Mouse (Mus musculus) bone marrow, adult 2 months (tissue): Measurements from ENCODE around the gene Atg2a. TPM values are rescaled to one million over a fixed set of nuclear protein-coding genes. Genes with fewer than 3 reads are reported as not detected.

Experiments used
- H3K27ac ChIP-seq: fragments of 200-500 bp; 2 replicates; pipeline ENCODE4 v1.5.1; 2012; ENCODE audit warnings: low read depth, mild to moderate bottlenecking, control low read depth, inconsistent platforms, low read length; ENCODE audit not compliant: control insufficient read depth, poor library complexity, insufficient read depth
- H3K4me1 ChIP-seq: fragments of 200-500 bp; 2 replicates; pipeline ENCODE4 v1.6.1; 2011; ENCODE audit warnings: low read length; ENCODE audit not compliant: control insufficient read depth, insufficient read depth
- H3K4me3 ChIP-seq: fragments of 200-500 bp; replicated peaks from 2 replicates; pipeline ENCODE3; 2011; ENCODE audit warnings: mild to moderate bottlenecking, low read depth, low read length, control low read depth; ENCODE audit not compliant: control insufficient read depth
- CTCF ChIP-seq: fragments of 200-500 bp; IDR thresholded peaks from 2 replicates; pipeline ENCODE4 v1.5.1; 2011; ENCODE audit warnings: low read length, control low read depth; ENCODE audit not compliant: control insufficient read depth, insufficient read depth
- POLR2A ChIP-seq: fragments of 200-500 bp; IDR thresholded peaks from 2 replicates; pipeline ENCODE4 v1.6.1; 2011; ENCODE audit warnings: low read depth, mild to moderate bottlenecking, control low read depth, low read length, borderline replicate concordance; ENCODE audit not compliant: control insufficient read depth
- whole genome bisulfite sequencing: fragments of 180-500 bp; shearing (Covaris S2); methylation state at CpG from one replicate; pipeline ENCODE4 v1.1.7; 2018; 5-methylcytosine and 5-hydroxymethylcytosine counted together
- polyA plus RNA-seq: library from polyadenylated mRNA; stranded (reverse); fragments of >200 nt; gene quantifications from 2 replicates; pipeline ENCODE4 v1.2.4, GENCODE M21; 2011; ENCODE audit warnings: low replicate concordance; ENCODE audit not compliant: missing spikeins, insufficient read depth, insufficient read length

The Atg2a gene
- polyA plus RNA-seq, 1 experiment = 36.4 TPM

DNA sequence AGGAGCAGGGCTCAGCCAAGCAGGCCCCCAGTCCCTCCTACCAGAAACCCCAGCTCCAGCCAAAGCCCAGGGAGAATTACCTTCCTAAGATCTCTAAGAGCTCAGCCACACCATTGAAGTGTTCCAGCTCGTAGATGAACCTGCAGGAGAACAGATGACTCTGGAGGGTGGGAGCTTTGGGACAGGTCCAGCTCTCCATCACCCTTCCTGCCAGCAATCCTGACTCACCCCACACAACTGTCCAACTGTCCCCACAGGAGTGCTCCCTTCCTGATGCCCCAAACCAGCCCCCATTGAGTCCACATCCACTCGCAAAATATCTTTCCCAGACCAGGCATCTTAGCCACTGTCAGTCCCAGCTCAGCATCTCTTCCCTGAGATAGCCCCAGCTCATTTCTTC lies 10.4 kb upstream of the Atg2a start:
- 86% methylated on average over 2 of the region's 2 CpGs for WGBS
- TF ChIP-seq CTCF (no peak), POLR2A (no peak)
- no peak overlapping the region for H3K4me3 ChIP-seq
- H3K27ac ChIP-seq = no peak overlapping the region
- no peaks in the 10 kb centered on the region for H3K4me1 ChIP-seq

GRCm38 (mm10) chr19:6233647-6234046 lies 7.8 kb upstream of the Atg2a start:
- no peak overlapping the region for H3K4me3 ChIP-seq
- WGBS = 69% methylated on average over 16 of the region's 16 CpGs
- peaks cover 2% of the 10 kb centered on the region; the same call in 1 of the 2 replicates for H3K4me1 ChIP-seq
- no peak overlapping the region for H3K27ac ChIP-seq
- TF ChIP-seq CTCF (no peak), POLR2A (0 out of 2 replicates have a peak, but pooled peaks have one; percentile 26)

DNA sequence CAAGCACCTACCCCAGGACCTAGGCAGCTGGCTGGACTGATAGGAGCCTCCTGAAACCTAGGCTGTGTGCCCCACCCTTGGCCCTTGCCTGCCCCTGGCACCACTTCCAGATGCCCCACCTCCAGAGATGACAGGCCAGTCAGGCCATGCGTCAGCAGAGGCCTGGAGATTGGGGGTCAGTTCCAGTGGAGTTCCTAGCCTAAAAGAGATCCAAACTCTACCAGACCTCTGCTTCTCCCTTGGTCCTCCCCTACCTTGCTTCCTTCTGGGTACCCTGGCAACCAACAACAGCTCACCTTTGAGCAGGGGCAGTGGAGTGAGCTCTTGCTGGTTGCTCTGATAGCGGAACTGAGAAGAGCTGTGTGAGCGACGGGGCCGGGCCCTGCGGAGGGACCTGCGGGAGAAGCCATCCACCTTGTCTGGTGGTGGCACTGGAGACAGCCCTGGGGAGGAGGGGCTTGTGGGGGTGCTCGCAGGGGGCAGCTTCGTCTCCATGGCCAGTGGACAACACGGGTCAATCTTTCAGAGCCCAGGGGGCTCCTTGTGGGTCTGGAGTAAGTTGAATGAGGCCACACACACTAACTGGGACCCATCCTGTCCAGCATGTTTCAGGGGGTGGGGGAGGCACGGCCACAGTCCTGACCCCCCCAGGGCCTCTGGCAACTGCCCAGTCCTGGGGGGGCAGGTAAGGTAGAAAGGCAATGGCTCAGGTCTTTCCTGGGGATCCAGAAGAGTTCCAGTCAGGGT lies 7.0 kb upstream of the Atg2a start:
- TF ChIP-seq CTCF = no peak
- TF ChIP-seq POLR2A = peak; percentile 61; the same call in 1 of the 2 replicates
- peak overlapping the region; percentile 83 for H3K27ac ChIP-seq
- H3K4me1 ChIP-seq = peaks cover 2% of the 10 kb centered on the region; the same call in 1 of the 2 replicates
- WGBS = 68% methylated on average over 11 of the region's 11 CpGs
- peak overlapping the region; percentile 65 for H3K4me3 ChIP-seq

GRCm38 (mm10) chr19:6235084-6236052 lies 6.1 kb upstream of the Atg2a start, which contains the start of gene Ppp2r5b:
Gene Ppp2r5b, minus strand, starts transcription at chr19:6235872.
- TF ChIP-seq CTCF (peak; percentile 32; the same call in 1 of the 2 replicates), POLR2A (peak; percentile 62; the same call in 1 of the 2 replicates)
- Histone ChIP-seq H3K27ac (peak within 1 kb of the TSS; percentile 94), H3K4me1 (peaks cover 2% of the 10 kb centered on the region; the same call in 1 of the 2 replicates), H3K4me3 (peak within 1 kb of the TSS; percentile 82)
- 11% methylated on average over 47 of the region's 48 CpGs for WGBS

DNA sequence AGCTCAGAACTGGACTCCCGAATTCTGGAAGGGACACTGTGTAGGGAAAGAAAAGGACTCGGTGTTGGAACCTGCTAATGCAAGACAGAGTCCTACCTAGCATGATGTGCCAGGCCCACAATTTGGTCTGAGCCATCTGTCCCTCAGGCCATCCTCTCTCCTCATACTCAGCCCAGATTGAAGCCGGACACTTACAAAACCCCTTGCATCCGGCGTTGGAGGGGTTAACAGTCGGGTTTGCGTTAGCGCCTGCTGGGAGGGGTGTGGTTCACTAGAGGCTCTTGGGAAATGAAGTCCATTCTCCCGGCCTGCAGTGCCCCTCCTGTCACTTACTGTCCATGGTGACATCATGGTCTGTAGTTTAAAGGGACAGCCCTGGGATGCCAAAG lies 5.4 kb upstream of the Atg2a start:
- WGBS = 0% methylated on average over 9 of the region's 9 CpGs
- Histone ChIP-seq H3K27ac (peak overlapping the region; percentile 94), H3K4me1 (peaks cover 2% of the 10 kb centered on the region; the same call in 1 of the 2 replicates), H3K4me3 (peak overlapping the region; percentile 82)
- TF ChIP-seq POLR2A = no peak
- TF ChIP-seq CTCF = no peak

DNA sequence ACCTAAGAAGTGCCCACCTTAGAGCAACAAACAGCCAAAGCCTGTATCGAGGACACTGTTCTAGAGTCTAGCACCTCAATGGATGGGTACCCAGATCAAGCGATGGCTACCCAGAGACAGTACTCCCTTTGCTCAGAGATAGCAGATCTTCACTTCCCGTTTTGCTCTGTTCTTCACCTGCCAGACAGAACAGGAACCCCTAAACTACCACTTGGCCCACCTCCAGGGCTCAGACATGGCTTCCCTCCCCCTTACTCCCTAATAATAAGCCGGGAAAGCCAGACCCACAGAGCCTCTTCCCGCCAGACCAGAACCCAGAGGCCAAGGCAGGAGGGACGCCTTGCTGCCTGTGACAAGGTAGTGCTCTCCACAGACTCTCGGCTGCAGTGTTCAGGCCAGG lies 4.6 kb upstream of the Atg2a start:
- 58% methylated on average over 7 of the region's 7 CpGs for WGBS
- Histone ChIP-seq H3K27ac (no peak overlapping the region), H3K4me3 (no peak overlapping the region), H3K4me1 (peaks cover 2% of the 10 kb centered on the region; the same call in 1 of the 2 replicates)
- TF ChIP-seq CTCF = no peak
- TF ChIP-seq POLR2A = no peak

GRCm38 (mm10) chr19:6238740-6239139 lies 2.7 kb upstream of the Atg2a start:
- no peak overlapping the region for H3K4me3 ChIP-seq
- peaks cover 2% of the 10 kb centered on the region; the same call in 1 of the 2 replicates for H3K4me1 ChIP-seq
- TF ChIP-seq POLR2A (no peak), CTCF (no peak)
- no peak overlapping the region for H3K27ac ChIP-seq

DNA sequence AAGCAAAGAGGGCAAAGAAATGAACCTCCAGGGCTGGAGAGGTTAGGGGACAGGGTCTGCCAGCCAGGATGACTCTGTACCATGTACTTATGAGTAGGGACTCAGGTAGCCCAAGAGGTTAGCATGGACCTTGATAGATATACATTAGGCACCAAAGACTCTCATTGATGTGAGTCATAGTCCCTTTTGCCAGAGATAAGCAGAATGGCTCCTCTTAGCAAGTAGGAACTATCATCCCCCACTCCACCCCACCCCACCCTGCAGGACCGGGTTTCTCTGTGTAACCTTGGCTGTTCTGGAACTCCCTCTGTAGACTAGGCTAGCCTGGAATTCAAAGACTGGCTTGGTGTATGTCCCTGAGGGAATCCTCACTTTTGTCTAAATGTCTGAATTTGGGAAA lies 1.3 kb upstream of the Atg2a start:
- WGBS = 67% methylated on average over 1 of the region's 1 CpGs
- H3K27ac ChIP-seq = peak overlapping the region; percentile 78
- peaks cover 2% of the 10 kb centered on the region; the same call in 1 of the 2 replicates for H3K4me1 ChIP-seq
- TF ChIP-seq CTCF (no peak), POLR2A (no peak)
- no peak overlapping the region for H3K4me3 ChIP-seq
